Mouse (Mus musculus) liver, embryonic 15.5 days (tissue): ENCODE results near the gene Trim13. TPM values are rescaled to one million over a fixed set of nuclear protein-coding genes. Genes with fewer than 3 reads are reported as not detected.
"Not testable (repeated sequence)": the region's sequence is repeated elsewhere in the genome, so short reads cannot be mapped to it uniquely, and the experiment has no call there.

Experiments used
- ATAC-seq: fragments of 200-750 bp; cut with Nextera tagmentation; 2 replicates; pipeline ENCODE4 v1.8.0; 2017; ENCODE audit warnings: moderate number of reproducible peaks, mild to moderate bottlenecking, moderate library complexity; ENCODE audit not compliant: insufficient read depth
- H3K27ac ChIP-seq: fragments of 300-500 bp; sonication (generic); replicated peaks from 2 replicates; pipeline ENCODE4 v1.5.1; 2015; ENCODE audit warnings: mild to moderate bottlenecking, inconsistent platforms
- H3K27me3 ChIP-seq: fragments of 300-500 bp; sonication (generic); 2 replicates; pipeline ENCODE4 v1.6.1; 2015; ENCODE audit warnings: mild to moderate bottlenecking, inconsistent platforms
- H3K36me3 ChIP-seq: fragments of 300-500 bp; sonication (generic); replicated peaks from 2 replicates; pipeline ENCODE4 v1.6.1; 2015; ENCODE audit warnings: moderate library complexity, mild to moderate bottlenecking, inconsistent platforms
- H3K4me1 ChIP-seq: fragments of 300-500 bp; sonication (generic); replicated peaks from 2 replicates; pipeline ENCODE4 v1.6.1; 2015; ENCODE audit warnings: inconsistent platforms
- H3K4me2 ChIP-seq: fragments of 300-500 bp; sonication (generic); 2 replicates; pipeline ENCODE4 v1.6.1; 2015; ENCODE audit warnings: moderate library complexity, mild to moderate bottlenecking, inconsistent platforms
- H3K4me3 ChIP-seq: fragments of 300-500 bp; sonication (generic); replicated peaks from 2 replicates; pipeline ENCODE4 v1.5.1; 2015; ENCODE audit warnings: mild to moderate bottlenecking, inconsistent platforms
- H3K9ac ChIP-seq: fragments of 300-500 bp; sonication (generic); 2 replicates; pipeline ENCODE4 v1.6.1; 2015; ENCODE audit warnings: moderate library complexity, mild to moderate bottlenecking, inconsistent platforms
- H3K9me3 ChIP-seq: fragments of 300-500 bp; sonication (generic); replicated peaks from 2 replicates; pipeline ENCODE4 v1.6.1; 2016; ENCODE audit warnings: inconsistent platforms
- WGBS: fragments of 180-500 bp; shearing (Covaris S2); methylation state at CpG from one replicate; pipeline ENCODE4 v1.1.7; 2015; ENCODE audit warnings: mixed read lengths; ENCODE audit not compliant: insufficient replicate concordance; 5-methylcytosine and 5-hydroxymethylcytosine counted together
- polyA plus RNA-seq: library from polyadenylated mRNA; unstranded; fragments of >200 nt; fragmentation: Nextera tagmentation; extraction: Ambion mirVana; gene quantifications from 2 replicates; pipeline ENCODE4 v1.2.1, GENCODE M21; 2015

The Trim13 gene
- polyA plus RNA-seq: 3.4 and 3.7 TPM in 2 replicates

- H3K27ac ChIP-seq: peak within 1 kb of the TSS; percentile 61; the same call in 1 of the 2 replicates
- no peaks in the 10 kb centered on the region for H3K27me3 ChIP-seq
- H3K9ac ChIP-seq: peak within 1 kb of the TSS; percentile 54
- H3K4me1 ChIP-seq: peaks cover 25% of the 10 kb centered on the region
- H3K36me3 ChIP-seq: no peaks in the 10 kb centered on the region
- WGBS: 30% methylated on average over 5 of the region's 5 CpGs
- no peak for ATAC-seq
- no peaks in the 10 kb centered on the region for H3K9me3 ChIP-seq
- H3K4me3 ChIP-seq: peak within 1 kb of the TSS; percentile 82
- peak within 1 kb of the TSS; percentile 87 for H3K4me2 ChIP-seq
Observed at GRCm38 (mm10) chr14:61597968-61598367, at the start of gene Trim13. Gene Trim13 (plus strand): TSS chr14:61598247.

GRCm38 (mm10) chr14:61548614-61549013 is 49.4 kb upstream of the Trim13 start:
- no peak overlapping the region for H3K4me2 ChIP-seq
- WGBS: 68% methylated on average over 1 of the region's 1 CpGs
- H3K27me3 ChIP-seq: no peaks in the 10 kb centered on the region
- no peak overlapping the region for H3K4me3 ChIP-seq
- no peaks in the 10 kb centered on the region for H3K36me3 ChIP-seq
- no peak overlapping the region for H3K27ac ChIP-seq
- ATAC-seq: no peak
- no peaks in the 10 kb centered on the region for H3K9me3 ChIP-seq
- H3K4me1 ChIP-seq: no peaks in the 10 kb centered on the region
- no peak overlapping the region for H3K9ac ChIP-seq

DNA sequence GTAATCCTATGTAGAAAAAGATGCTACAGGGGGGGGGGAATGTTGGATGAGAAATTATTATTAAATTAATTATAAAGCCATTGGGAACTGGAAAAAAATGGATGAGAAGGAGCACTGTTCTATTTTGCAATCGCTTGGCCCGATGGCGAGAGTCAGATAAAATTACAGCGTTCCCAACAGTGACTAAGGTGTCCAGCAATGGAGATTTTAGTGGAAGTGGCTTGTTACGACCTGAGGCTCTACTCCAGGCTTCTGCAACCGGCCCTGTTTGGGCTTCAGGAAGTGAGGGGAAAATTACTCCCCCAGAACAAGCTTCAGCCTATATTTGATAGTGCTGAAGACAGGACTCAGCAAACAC is 42.1 kb upstream of the Trim13 start:
- no peak for ATAC-seq
- peak overlapping the region; percentile 85 for H3K27ac ChIP-seq
- H3K9ac ChIP-seq: peak overlapping the region; percentile 89
- 1% methylated on average over 6 of the region's 6 CpGs for WGBS
- peak overlapping the region; percentile 80 for H3K4me3 ChIP-seq
- peaks cover 25% of the 10 kb centered on the region for H3K4me1 ChIP-seq
- no peaks in the 10 kb centered on the region for H3K36me3 ChIP-seq
- peak overlapping the region; percentile 100 for H3K4me2 ChIP-seq
- H3K27me3 ChIP-seq: peaks cover 6% of the 10 kb centered on the region
- H3K9me3 ChIP-seq: no peaks in the 10 kb centered on the region

GRCm38 (mm10) chr14:61556289-61557147 is 41.5 kb upstream of the Trim13 start, which contains the start of gene Spryd7:
Gene Spryd7 (minus strand): TSS chr14:61556886.
- peak; percentile 97 for ATAC-seq
- Histone ChIP-seq H3K4me1 (peaks cover 25% of the 10 kb centered on the region), H3K27ac (peak within 1 kb of the TSS; percentile 85), H3K9me3 (no peaks in the 10 kb centered on the region), H3K9ac (peak within 1 kb of the TSS; percentile 89), H3K4me2 (peak within 1 kb of the TSS; percentile 100), H3K36me3 (no peaks in the 10 kb centered on the region), H3K27me3 (peaks cover 6% of the 10 kb centered on the region), H3K4me3 (peak within 1 kb of the TSS; percentile 80)
- under 1% methylated on average over 72 of the region's 72 CpGs for WGBS

DNA sequence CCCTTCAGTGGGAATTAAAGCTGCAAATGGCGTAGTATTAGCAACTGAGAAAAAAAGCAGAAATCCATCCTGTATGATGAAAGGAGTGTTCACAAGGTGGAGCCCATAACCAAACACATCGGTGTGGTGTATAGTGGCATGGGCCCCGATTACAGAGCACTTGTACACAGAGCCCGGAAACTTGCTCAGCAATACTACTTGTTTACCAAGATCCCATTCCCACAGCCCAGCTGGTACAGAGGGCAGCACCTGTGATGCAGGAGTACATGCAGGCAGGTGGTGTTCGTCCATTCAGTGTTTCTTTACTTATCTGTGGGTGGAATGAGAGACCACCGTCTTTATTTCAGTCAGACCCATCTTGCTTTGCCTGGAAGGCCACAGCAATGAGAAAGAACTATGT is 39.1 kb upstream of the Trim13 start:
- Histone ChIP-seq H3K27ac (no peak overlapping the region), H3K36me3 (no peaks in the 10 kb centered on the region), H3K27me3 (peaks cover 6% of the 10 kb centered on the region), H3K4me3 (no peak overlapping the region), H3K9me3 (no peaks in the 10 kb centered on the region), H3K4me2 (no peak overlapping the region), H3K9ac (no peak overlapping the region), H3K4me1 (peaks cover 25% of the 10 kb centered on the region)
- WGBS: 75% methylated on average over 6 of the region's 6 CpGs
- ATAC-seq: no peak

- peaks cover 6% of the 10 kb centered on the region for H3K27me3 ChIP-seq
- H3K27ac ChIP-seq: no peak overlapping the region
- no peak overlapping the region for H3K4me2 ChIP-seq
- no peak overlapping the region for H3K9ac ChIP-seq
- no peak overlapping the region for H3K4me3 ChIP-seq
- H3K9me3 ChIP-seq: no peaks in the 10 kb centered on the region
- peaks cover 22% of the 10 kb centered on the region for H3K4me1 ChIP-seq
- no peaks in the 10 kb centered on the region for H3K36me3 ChIP-seq
- no peak for ATAC-seq
- WGBS: 63% methylated on average over 3 of the region's 3 CpGs
Observed at GRCm38 (mm10) chr14:61559856-61560255, 38.2 kb upstream of the Trim13 start.

- not testable (repeated sequence) for H3K9me3 ChIP-seq, H3K4me2 ChIP-seq, H3K4me3 ChIP-seq, H3K9ac ChIP-seq, H3K27ac ChIP-seq, H3K4me1 ChIP-seq, H3K36me3 ChIP-seq, H3K27me3 ChIP-seq, ATAC-seq
- 36% methylated on average over 4 of the region's 4 CpGs for WGBS
Observed at GRCm38 (mm10) chr14:61566211-61566610, 31.8 kb upstream of the Trim13 start.

GRCm38 (mm10) chr14:61569344-61569743 is 28.7 kb upstream of the Trim13 start:
- 36% methylated on average over 2 of the region's 2 CpGs for WGBS
- H3K4me1 ChIP-seq: 0 out of 2 replicates have a peak, but pooled peaks cover 3% of the 10 kb centered on the region
- H3K4me3 ChIP-seq: no peak overlapping the region
- H3K27me3 ChIP-seq: no peaks in the 10 kb centered on the region
- H3K9ac ChIP-seq: no peak overlapping the region
- H3K4me2 ChIP-seq: no peak overlapping the region
- H3K36me3 ChIP-seq: no peaks in the 10 kb centered on the region
- no peak for ATAC-seq
- no peaks in the 10 kb centered on the region for H3K9me3 ChIP-seq
- H3K27ac ChIP-seq: no peak overlapping the region

- H3K27ac ChIP-seq: no peak overlapping the region
- whole genome bisulfite sequencing: 12% methylated on average over 4 of the region's 4 CpGs
- H3K4me1 ChIP-seq: 0 out of 2 replicates have a peak, but pooled peaks cover 3% of the 10 kb centered on the region
- H3K27me3 ChIP-seq: no peaks in the 10 kb centered on the region
- no peak for ATAC-seq
- H3K36me3 ChIP-seq: no peaks in the 10 kb centered on the region
- H3K9ac ChIP-seq: no peak overlapping the region
- H3K9me3 ChIP-seq: no peaks in the 10 kb centered on the region
- no peak overlapping the region for H3K4me3 ChIP-seq
- no peak overlapping the region for H3K4me2 ChIP-seq
Observed at GRCm38 (mm10) chr14:61571366-61571765, 26.7 kb upstream of the Trim13 start.

DNA sequence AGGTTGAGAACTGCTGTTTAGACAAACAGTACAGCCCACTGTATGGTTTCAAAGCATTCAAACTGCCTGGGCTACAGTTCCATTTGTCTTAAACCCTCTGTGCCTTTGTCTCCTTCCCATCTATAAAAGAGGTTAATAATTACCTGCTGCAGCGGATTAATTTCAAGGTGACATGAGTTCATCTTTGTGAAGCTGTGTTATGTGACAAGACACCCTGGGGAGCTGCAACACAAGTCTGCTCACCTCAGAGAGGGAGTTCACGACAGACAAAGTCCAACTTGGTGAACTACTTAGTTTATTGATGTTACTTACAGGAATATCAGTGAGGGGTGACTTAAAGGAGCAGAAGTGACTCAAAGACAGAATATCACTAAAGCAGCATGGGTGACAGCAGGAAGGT is 25.9 kb upstream of the Trim13 start:
- WGBS: 61% methylated on average over 2 of the region's 2 CpGs
- no peaks in the 10 kb centered on the region for H3K9me3 ChIP-seq
- no peak for ATAC-seq

DNA sequence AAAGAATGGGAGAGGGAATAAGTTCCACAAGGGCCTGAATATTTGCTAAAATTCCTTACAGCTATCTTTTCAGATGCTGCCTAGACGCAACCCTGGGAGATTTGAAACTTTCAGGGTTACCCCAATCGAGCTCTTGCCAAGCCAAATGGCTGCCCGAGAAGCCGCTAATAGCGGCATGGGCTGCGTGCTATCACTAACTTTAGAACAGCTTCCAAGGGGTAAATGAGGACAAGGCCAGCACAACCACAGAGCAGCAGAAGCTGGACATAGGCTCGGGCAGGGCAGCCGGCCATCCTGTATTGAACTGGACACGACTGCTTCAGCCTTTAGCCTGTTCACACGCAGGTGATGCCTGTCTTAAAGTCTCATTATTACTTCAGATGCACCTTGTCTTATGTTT is 23.0 kb upstream of the Trim13 start:
- Histone ChIP-seq H3K4me2 (no peak overlapping the region), H3K9ac (no peak overlapping the region), H3K4me1 (0 out of 2 replicates have a peak, but pooled peaks cover 3% of the 10 kb centered on the region), H3K27me3 (no peaks in the 10 kb centered on the region), H3K9me3 (no peaks in the 10 kb centered on the region), H3K36me3 (no peaks in the 10 kb centered on the region), H3K4me3 (no peak overlapping the region), H3K27ac (no peak overlapping the region)
- 76% methylated on average over 10 of the region's 10 CpGs for WGBS
- no peak for ATAC-seq

More for the DNA sequence above, 25.9 kb upstream of the Trim13 start:
- H3K36me3 ChIP-seq: no peaks in the 10 kb centered on the region
- no peak overlapping the region for H3K27ac ChIP-seq
- H3K4me1 ChIP-seq: 0 out of 2 replicates have a peak, but pooled peaks cover 3% of the 10 kb centered on the region
- H3K4me3 ChIP-seq: no peak overlapping the region
- H3K9ac ChIP-seq: no peak overlapping the region
- no peak overlapping the region for H3K4me2 ChIP-seq
- H3K27me3 ChIP-seq: no peaks in the 10 kb centered on the region
